Mouse (Mus musculus) cerebellum, postnatal 25 days (tissue): Measurements from ENCODE around the gene Ckap4.
"Not testable (repeated sequence)": the region's sequence is repeated elsewhere in the genome, so short reads cannot be mapped to it uniquely, and the experiment has no call there.

Experiments
- DNase-seq, 2 experiments: peaks; one replicate each; pipeline ENCODE4 v3.0.0; 2021; ENCODE audit warnings: mixed read lengths in 2 of 2

Ckap4 gene

DNA sequence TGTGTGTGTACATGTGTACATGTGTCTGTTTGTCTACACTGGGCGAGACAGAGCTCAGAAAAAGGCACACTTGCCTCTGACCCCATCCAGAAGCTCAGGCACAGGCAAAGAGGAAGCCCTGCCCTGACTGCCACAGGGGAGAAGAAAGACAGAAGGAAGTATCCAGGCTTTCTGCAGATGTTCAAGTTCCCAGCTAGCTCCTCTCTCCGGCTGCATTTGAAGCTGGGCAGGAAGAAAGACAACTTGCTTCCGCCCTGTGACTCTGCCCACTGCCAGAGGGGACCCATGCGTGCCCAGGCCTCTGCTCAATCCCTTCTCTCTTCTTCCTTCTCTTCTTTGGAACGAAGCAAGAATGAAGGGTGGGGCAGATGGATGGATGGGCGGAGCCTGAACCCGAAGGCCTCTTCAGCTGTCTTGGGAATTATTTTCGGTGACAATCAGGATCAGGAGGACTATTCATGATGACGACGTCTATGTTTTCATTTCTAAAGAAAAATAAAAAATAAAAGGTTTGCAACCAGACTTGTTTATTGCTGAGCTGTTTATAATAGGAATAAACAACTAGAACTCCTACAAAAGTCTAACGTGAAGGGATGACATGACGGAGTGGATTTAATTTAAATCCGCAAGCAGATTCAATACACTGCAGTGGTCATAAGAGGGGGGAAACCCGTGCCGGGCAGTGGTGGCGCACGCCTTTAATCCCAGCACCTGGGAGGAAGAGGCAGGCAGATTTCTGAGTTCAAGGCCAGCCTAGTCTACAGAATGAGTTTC, 15.5 kb upstream of the Ckap4 start:
- DNase-seq = no peak

DNA sequence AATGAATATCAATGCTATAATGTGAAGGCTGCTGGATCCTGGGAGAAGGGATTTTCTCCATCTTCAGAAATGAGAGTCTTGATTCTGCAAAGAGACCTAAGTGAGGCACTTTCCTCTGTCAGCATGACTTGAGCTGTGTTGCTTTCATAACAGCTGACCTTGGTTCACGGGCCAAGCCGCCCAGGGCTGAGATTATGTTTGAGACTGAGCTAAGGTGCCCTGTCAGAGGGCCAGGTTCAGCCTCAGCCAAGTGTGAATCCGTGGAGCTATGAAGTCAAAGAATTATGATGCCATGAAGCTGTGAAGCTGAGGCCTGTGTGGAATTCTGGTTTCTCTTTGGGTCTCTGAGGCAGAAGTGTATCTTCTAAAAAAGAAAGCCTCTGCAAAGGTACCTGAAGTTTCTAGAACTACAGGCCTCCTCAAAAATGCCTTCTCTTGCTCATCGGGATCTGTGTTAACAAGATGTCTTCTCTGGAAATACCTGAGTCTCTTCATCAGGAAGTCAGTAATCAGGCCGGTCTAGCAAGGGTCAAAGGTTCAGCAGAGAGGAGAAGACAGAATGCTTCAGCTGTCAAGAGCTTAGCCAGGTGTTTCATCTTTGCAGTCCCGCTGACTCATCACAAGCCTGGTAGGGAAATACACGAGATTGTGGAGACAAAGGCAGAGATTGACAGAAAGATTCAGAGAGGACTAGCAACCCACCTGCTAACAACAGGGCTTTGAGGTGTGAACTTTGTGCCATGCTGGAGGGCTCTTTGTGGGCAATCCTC, 11.2 kb upstream of the Ckap4 start:
- DNase-seq = no peak

DNA sequence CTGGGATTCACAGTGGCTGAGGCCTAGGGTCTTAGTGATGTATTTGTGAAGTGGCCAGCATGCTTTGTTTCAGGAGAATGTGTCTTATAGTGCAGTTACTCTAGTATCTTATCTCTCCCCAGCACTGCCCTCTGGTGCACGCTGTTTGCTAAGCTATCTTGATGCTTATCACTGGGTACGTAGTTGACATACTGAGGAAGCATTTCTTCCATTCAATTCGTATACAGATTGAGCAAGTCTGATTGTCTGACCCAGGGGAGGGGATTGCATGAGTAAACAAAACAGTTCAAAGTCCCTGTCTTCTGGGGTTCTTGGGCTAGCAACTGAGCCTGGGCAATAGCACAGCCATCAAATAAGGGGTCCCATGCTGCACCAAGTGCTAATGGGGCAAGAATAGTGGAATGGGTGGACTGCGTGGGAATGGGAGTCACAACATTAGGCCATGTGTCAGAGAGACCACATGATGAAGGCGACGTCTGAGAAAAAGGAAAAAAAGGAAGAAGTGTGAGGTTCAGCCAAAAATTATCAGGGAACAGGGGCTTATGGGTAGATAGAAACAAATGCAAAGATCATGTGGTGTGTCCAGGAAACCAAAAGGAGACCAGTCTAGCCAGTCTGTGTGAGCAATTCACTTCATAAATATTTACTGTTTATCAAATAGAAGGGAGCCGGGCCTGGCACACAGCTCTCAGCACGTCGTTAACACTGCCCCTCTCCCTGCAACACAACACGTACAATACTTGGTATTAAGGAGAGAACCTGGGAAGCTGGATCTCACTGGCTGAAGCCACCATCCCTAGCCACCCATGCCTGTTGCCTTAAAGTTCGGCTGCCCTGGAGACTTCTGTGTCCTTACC, 9.2 kb upstream of the Ckap4 start:
- DNase-seq = no peak

DNA sequence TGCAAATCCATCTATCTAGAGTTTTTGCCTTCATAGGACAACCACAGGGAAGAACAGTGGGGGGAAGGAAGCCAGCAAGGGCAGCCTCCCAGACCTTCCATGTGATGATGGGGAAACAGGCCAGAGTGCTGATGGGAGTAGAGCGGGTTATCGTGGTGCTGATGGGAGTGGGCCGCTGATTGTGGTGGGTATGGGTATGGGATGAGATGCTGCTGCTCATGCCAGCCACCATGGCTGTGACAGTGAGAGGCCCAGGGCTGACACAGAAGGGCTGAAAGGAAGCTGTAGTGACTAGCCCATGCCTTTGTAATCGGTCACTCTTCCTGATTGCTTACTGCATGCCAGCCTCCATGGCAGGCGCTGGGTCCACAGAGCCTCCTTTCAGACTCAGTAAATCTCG, 5.8 kb upstream of the Ckap4 start:
- DNase-seq = no peak

DNA sequence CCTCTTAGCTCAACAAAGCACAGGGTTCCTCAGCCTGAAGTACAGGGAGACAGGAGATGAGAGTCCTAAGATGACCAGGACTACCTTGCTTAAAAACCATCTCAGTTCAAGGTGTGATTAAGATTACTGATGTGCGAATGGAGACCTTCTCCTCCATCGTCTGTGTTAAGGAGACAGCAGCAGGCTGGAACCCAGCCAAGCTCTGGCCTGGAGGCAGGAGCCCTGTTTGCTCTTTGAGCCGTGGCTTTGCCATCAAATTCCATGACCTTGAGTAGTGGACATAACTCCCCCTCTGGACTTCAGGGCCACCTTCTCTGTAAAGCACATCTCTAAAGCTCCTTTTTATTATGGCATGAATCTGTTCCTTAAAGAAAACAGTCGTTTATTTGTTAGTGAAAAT, 2.0 kb upstream of the Ckap4 start:
- peak; percentile 41 to 70 for DNase-seq

DNA sequence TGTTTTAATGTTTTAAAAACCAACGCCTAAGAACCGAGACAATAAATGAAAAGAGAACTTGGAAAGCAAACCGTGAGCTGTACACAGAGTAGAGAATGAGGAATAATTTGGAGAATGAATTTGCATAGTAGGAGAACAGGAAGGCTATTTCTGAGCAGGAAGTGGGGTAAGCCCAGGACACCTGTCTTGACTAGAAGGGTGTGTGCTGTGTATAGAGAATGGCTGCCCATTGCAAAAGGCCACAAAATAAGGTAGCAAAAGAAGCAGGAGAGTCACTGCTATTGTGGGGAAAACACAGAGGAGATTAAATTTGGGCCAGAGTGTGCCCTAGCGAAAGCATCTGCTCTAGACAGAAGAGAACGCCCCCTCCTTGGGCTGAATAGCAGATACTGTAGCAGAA, 1.6 kb upstream of the Ckap4 start:
- no peak for DNase-seq

DNA sequence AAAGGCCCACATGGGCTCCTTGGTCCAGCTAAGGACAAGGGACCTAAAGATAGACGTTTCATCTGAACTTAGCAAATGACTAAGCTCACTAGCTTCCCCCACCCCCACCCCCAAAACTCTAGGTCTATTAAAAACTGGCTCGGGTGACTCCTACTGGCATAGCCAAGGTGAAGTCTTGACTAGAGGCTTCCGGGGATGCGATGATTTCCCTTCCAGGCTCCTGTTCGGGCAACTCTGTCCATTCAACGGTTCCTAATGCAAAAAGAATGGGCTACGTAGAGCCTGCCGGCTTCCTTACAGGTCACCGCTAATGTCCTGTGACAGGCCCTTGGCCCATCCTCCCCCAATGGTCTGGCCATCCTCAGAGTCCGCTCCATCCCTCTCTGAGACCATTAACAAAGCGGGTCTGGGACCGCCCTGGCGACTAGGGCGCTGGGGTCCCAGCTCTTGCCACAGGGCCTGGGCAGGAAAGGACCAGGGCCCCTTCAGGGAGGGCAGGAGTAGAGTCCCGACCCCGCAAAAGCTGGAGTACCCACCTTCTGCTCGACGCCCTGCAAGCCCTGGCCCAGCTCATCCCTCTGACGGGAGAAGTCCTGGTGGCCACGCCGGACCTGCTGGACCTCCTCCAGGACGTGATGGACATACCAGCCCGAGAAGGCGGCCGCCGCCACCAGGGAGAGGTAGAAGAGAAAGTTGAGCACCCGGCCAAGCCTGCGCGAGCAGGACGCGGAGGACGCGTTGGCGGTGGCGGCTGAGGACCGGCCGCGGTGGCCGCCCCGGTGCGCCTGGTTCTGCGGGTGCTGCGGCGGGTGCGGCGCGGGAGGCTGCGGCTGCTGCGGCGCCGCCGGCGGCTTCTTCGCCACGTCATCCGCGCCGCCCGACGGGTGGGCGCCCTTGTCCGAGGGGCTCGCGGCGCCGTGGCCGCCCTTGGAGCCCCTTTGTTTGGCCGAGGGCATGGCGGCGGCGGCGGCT, 665 bp downstream of the Ckap4 start:
- peak; percentile 80 to 82 for DNase-seq

DNA sequence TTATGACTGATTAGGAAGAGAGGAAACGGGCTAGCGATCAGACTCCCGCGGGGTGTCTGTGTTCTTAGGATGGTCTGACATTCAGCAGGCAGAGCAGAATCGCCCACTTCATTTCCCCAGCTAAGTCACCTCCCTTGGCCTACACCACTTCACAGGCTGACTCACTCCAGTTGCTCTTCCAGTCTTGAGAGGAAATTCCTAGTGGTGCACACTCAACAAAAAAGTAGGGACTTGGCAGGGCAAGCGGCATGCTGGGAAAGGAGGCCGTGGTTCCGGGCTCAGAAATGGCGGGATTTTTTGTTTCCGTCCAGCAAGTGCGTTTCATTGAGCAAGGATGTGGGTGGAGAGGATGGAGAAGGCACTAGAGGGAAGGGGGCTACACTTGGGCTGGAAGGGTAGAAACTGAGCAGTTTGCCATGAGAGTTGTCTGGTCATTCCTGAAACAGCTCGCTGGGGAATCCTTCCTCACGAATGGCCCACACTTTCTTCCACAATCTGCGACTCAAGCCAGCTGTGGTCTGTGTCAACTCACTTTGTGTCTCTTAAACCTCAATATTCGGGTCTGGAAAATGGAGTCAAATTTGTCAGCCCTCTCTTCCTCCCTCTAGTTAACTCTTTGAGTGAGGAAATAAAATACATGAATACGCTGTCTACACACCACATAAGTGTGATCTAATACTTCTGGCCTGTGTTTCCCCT, 1.5 kb downstream of the Ckap4 start:
- no peak for DNase-seq

DNA sequence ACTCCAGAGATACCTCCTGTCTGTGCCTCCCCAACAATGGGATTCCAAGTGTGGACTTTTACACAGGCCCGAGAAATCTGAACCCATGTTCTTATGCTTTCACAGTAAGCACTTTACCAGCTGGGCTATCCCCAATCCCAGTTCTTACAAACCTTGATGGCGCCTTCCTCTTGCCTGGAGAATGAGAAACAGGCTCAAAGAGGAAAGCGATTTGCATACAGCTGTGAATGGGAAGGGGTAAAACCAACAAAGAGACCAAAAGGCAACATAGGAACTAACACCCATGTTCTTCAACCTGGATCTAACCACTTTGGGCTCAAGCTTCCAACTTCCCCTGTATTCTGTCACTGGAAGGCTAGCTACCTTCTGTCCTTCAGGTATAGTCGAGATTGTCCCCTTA, 2.3 kb downstream of the Ckap4 start:
- DNase-seq = no peak

DNA sequence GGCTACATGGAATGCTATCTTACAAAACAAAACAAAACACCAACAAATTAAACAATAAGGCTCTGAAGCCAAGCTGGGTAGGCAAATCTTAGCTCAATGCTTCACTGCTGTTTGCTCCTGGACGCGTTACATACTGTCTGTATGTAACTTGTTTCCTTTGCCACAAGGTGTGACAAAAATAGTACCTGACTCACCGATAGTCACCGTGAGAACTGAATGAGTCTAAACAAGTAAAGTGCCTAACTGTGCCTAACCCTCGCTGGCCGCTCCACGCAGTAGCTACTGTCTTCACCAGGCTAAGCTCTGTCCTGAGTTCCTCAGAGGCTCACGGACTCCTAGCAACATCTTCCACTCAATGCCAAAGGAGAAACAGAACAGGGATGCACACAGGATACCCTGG, 3.5 kb downstream of the Ckap4 start:
- DNase-seq = no peak

DNA sequence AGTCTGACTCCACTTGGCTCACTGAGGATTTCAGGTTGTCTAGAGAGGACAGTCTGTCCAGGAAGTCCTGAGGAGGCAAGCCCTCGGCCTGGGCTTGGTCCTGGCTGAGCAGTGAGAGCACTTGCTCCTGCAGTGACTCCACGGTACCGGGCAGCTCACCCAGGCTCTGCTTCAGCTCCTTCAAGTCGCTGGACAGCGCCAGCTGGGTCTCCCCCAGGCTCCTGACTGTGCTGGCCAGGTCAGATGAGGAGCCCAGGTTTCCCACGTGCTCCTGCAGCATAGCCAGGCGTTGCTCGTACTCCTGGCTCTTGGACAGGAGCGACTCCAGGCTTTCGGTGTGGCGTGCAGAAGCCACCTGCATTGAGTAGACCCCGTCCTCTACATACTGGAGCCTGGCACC, 6.2 kb downstream of the Ckap4 start:
- DNase-seq = peak; percentile 48 to 51

DNA sequence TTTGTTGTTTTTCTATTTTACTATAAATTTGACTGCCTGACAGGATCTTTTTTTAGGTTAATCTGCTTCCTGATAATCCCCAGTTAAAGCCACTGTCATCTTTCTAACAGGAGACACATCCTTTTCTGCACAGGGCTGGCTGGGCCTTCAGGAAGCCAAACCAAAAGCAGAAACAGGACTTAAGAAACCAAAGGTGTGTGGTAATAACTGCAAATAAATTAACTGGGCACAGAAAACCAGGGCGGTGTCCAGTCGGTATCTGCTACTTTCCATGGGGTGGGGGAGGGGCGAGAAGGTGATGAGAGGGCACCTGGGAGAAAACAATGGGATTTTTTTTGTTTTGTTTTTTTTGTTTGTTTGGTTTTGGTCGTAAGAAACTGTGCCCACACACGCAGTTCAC, 6.8 kb downstream of the Ckap4 start:
- DNase-seq = no peak

DNA sequence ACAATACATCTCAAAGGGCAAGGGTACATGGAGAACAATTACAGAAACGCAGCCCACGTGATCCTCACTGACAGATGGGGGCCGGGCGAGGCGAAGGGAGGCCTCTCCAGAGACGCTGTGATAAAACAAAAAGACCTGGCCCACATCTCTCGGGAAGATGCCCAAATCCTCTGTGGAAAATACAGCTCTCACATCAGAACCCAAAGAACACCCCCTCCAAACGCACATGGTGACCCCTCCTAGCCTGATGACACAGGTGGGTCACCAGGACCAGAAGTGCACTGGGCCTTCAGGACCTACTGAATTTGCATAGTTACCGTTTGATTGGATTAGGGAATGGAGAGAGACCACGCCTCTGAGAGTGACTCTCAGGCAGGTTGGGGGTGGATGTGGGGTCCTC, 7.4 kb downstream of the Ckap4 start:
- DNase-seq = no peak

DNA sequence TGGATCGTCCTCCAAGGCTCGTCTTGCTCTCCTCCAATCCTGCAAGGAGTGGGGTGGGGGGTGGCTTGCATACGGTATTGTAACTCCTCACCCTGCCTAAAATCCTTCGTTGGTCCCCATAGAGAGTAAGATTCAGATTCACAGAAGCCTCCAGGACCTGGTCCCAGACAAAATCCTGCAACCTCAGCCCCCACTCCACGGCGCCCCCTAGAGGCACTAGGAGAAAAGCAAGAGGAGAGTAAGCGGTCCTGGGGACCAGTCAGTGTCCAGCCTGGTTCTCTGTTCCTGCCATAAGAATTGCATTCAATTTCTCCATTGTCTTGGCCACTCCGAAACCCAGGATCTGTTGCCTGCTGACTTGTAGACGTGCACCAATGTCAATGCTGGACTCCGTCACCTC, 10.2 kb downstream of the Ckap4 start:
- DNase-seq = peak; percentile 23 to 41

DNA sequence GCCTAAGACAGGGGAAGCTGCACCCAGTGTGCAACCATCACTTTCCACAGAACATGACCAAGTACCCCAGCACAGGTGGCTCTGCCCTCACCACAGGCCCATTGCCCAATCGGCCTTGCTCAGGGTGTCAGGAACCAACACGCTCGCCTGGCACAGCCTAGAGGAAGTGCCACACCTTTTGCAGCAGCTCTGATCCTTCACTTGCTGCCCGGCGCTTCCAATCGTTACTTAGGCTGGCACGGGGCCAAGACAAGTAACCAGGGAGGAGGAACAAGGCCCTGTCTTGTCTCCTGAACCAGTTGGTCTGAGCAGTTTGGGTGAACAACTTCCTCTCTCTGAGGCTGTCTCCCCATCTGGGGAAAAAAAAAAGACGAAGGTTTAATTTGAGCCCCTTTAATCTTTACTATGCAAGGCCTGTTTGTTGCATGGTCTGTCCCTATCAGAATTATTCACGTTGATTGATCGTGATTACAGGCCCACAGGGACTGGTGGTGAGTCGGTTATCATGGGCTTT, 17.4 kb downstream of the Ckap4 start:
- peak; percentile 18 to 43 for DNase-seq

DNA sequence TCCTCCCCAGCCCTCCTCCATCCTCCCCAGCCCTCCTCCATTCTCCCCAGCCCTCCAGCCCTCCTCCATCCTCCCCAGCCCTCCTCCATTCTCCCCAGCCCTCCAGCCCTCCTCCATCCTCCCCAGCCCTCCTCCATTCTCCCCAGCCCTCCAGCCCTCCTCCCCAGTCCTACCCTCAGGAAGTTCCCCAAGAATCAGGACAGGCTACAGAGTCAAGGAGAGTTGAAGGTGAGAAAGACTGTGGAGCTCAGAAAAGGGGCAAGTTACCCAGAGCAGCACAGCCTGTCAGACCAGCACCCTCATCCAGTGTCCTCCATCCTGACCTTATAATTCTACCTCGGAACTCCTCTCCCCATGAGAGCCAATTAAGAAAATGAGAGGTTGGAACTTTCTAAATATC, 17.9 kb downstream of the Ckap4 start:
- DNase-seq = not testable (repeated sequence)

DNA sequence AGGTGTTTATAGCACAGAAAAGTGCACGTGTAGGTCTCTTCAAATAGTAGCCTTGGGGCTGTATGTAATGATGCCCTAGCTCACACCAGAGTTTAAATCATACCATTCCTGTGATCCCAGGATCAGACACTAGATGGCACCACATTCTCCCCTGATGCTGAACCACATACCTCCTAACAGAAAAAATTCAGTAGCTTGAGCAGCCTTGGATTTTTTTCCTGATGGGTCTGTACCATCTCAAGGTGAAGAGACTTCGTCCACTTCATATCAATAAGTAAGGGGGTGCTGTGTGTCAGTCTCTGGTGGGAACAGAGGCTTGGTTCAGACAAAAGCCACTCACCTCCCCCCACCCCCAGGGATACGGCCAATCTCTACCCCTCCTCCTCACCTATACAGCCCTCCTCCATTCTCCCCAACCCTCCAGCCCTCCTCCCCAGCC, 18.3 kb downstream of the Ckap4 start:
- DNase-seq = peak; percentile 75 to 85

DNA sequence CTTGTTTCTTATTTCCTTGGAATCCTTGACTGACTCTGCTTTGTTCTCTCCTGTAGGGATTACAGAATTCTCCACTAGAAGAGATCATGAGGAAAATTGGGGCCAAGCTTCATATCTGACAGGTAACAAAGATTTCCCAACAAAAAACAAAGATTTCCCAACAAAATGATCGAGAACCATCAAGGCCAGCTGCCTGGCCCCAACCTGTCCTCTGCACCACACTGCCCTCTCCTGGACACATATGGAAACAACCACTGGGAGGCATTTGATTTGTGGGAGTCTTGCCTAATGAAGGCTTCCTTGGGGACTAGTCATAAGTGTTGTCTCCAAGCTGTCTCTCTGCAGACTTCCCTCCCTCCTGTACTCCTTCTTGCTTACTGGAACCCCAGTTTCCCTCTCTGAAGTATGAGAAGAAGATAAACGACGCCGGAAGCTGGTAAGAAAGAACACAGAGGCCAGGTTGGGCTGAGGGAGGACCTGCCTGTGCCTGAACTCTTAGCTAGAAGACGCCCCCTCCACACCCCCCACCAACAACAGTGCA, 19.8 kb downstream of the Ckap4 start:
- peak; percentile 59 to 80 for DNase-seq

DNA sequence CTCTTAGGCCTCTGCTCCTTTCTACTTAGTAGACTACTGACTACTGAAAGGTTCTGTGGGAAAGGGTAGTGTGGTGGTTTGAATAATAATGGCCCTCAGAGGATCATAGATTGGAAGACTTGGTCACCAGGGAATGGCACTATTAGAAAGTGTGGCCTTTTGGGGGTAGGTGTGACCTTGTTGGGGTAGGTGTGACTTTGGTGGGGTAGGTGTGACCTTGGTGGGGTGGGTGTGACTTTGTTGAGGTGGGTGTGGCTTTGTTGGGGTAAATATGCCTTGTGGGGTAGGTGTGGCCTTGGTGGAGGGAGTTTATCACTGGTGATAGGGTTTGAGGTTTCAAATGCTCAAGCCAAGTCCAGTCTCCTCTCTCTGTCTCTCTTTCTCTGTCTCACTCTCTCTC, 21.1 kb downstream of the Ckap4 start:
- DNase-seq = no peak

DNA sequence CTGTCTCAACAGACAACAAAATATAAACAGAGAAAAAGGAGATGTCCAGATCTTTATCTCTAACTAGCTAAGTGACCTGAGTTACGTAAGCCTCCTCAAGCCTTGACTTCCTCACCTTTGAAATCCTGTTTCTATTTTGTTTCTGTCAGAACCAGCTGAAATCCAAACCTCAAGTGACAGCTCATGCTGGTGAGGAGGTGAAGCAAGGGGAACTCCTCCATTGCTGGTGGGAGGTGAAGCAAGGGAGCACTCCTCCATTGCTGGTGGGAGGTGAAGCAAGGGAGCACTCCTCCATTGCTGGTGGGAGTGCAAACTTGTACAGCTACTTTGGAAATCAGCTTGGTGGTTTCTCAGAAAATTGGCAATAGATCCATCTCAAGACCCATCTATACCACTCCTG, 25.3 kb downstream of the Ckap4 start:
- no peak for DNase-seq

DNA sequence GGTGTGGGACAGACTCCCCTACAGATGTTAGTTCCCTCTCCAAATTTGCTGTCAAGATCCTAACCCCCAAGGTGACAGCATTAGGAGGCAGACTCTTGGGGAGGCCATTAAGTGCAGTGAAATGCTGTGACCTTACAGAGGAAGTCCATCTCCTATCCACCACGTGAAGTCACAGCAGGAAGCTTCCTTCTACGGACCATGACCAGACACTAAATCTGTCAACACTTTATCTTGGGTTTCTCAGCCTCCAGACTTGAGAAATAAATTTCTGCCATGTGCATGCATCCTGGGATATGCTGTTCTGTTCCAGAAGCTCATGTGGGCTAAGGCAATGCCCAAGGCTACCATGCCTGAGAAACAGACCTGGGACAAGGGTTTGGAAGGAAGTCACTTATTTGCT, 35.0 kb downstream of the Ckap4 start:
- DNase-seq = no peak
